Mouse (Mus musculus) embryo, embryonic 11.5 days (tissue): ENCODE results near the gene Slc5a6.
"Not testable (repeated sequence)": the region's sequence is repeated elsewhere in the genome, so short reads cannot be mapped to it uniquely, and the experiment has no call there.

Experiments used
- DNase-seq: peaks from one replicate; pipeline ENCODE4 v3.0.0-alpha.2; 2012; ENCODE audit warnings: low read depth, low spot score

Slc5a6 gene

DNA sequence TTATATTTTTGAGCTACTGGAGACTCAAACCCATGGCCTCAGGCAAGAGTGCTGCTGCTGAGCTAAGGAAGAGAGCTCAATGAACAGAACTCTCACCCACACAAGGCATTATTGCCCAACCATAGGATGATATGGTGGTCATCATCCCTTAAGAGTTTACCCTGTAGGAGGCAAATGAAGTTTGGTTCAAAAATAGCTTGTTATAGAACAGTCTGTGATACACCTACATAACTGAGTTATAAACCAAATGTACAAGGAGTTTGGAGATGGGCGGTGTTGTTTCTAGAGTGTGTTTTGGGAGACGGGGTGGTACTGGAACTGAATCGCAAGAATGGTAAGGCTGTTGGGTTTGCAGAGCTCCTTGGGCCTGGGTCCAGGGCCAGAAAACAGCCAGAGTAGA lies 21.1 kb upstream of the Slc5a6 start:
- DNase-seq: no peak

DNA sequence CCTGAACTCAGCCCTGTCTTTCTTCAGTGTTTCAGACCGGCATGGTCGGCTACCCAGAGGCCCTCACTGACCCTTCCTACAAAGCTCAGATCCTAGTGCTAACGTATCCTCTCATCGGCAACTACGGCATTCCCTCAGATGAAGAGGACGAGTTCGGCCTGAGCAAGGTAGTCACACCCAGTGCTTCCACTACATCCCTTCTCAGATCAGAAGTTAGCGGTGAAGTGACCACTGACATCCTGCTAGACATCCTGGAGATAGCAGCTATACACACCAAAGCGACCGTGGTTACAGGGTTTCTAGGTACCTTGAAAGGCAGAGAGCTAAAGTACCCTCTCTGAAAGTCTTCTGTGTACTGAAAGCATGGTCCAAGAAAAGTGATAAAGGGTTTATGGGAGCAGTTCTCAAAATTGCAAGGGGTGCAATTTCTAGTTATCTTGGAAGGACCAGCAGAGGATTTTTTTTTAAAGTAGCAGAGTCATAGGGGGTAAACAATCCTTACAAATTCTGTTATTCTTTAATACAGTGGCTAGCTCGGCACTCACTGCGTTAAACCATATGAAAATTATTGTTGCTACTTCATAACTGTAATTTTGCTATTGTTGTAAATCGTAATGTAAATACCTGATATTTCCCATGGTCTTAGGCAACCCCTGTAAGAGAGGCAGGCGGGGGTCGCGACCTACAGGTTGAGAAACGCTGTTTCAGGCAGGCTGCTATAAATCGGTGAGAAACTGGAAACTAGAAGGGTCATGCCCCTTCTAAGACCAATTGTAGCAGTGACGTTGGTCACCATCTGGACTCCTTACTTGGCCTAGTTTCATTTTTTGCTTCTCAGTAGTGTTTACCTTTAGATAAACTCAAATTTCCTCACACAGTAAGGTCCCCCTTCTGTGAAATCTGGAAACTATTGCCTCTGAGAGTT lies 6.8 kb upstream of the Slc5a6 start:
- DNase-seq: no peak

DNA sequence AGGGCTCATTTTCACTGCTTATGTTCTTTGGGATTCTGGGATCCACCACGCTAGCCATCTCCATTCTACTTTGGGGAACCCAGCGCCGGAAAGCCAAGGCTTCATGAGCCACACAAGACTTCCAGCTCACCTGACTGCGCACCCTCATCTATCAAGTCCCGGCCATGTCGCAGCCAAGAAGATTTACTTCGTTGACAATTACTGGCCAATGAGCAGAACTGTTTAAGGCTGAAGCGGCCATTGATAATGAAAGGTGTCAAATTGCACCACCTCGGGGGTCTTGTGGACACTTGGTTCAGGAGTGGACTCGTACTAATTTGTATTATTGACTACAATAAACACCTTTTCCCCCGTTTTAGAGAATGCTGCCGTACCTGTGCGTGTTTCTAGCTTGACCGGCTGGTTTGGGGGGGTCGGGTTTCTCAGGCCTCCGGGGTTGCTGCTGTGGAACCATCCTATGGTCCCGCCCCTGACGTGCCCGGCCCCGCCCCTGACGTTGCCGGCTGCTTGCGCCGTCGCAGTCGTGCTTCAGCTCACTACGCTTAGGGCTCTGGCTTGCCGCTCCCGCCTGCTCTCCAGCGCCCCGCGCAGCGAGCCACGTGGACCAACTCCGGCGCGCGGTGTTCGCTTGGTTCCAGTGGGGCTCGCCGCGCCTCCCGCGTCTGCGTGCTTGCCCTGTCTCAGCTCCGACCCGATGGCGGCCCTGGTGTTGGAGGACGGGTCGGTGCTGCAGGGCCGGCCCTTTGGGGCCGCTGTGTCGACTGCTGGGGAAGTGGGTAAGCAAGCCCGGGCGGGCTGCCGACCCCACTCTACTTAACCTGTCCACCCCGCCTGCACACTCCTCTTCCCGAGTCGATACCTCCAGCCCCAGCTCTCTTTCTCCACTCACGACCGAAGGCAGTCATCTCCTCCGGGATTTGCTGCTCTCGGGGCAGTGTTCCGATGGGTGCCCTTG lies 5.8 kb upstream of the Slc5a6 start, which contains the start of gene Cad:
Gene Cad, plus strand, starts transcription at position 520 of the 955 bp plus-strand sequence.
- peak; percentile 88 for DNase-seq

DNA sequence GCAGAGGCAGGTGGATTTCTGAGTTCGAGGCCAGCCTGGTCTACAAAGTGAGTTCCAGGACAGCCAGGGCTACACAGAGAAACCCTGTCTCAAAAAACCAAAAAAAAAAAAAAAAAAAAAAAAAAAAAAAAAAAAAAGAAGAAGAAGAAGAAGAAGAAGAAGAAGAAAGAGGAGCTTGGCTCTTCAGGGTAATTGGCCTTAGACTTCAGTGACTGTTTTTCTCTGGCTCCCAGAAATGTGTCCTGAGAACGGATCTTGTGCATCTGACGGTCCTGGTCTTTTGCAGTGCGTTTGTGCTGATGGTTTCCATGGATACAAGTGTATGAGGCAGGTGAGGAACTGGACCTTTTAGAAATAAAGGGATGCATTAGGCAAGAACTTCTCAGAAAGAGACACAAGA lies 5.0 kb upstream of the Slc5a6 start:
- DNase-seq: not testable (repeated sequence)

- no peak for DNase-seq
These were observed 1.7 kb upstream of the Slc5a6 start for GRCm38 (mm10) chr5:31050427-31050826.

DNA sequence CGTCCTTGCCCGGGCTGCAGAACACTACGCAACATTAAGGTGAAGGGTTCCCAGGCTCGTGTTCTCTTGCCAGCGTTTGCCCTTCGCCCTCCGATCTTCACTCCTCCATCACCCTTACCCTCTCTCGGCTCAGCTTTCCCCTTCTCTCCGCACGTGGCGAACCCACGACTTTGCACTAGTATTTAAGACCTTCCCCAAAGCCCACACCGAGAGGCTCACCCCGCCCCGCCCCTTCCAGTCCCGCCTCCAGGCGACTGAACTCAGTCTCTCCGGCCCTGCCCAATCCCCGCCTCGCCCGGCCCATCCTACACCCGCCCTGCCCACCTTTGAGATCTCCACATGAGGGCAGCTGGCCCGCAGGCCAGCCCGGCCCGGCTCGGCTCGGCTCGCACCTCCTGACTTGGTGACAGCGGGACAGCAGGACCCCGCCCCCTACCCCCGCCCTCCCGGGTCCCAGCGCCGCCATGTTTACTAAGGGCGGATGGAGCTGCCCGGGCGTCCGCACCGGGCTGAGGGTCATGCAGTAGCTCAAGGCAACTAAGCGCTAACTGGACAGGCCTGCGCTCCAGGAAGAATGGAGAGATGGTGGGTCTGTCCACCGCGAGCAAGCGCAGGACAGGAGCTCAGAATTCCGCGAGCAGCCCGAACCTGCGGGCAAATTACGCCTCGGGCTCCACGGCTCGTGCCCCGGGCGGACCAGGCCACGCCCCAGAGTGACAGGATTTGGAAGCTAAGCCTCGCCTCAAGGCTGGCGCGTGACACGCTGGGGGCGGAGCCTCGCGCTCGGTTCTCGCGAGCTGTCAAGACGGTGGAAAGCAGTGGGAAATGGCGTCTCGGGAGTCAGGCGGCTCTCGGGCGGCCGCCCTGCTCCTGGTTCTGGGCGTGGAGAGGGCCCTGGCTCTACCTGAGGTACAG lies 619 bp downstream of the Slc5a6 start, which contains the start of gene Atraid:
Gene Atraid, plus strand, starts transcription at position 465 of the 915 bp plus-strand sequence.
- DNase-seq: peak; percentile 99

DNA sequence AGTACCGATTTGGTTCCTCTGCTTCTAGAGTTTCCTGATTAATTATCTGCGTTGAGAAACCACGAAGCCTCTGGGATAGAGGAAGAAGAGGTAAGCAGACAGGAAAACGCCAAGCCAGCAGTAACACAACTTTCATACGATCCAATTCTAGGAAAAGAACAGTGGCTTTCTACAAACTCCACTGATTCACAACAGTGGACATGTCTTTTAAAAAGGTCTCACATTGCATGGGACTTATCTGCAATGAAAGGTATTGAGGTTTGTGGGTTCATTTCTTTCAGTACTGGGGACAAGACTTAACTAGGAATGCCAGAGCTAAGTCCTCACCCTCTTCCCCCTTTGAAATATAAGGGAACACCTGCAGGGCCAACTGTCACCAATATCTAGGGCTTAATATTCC lies 1.6 kb downstream of the Slc5a6 start:
- no peak for DNase-seq

GRCm38 (mm10) chr5:31046416-31046815 lies 2.3 kb downstream of the Slc5a6 start:
- DNase-seq: no peak

DNA sequence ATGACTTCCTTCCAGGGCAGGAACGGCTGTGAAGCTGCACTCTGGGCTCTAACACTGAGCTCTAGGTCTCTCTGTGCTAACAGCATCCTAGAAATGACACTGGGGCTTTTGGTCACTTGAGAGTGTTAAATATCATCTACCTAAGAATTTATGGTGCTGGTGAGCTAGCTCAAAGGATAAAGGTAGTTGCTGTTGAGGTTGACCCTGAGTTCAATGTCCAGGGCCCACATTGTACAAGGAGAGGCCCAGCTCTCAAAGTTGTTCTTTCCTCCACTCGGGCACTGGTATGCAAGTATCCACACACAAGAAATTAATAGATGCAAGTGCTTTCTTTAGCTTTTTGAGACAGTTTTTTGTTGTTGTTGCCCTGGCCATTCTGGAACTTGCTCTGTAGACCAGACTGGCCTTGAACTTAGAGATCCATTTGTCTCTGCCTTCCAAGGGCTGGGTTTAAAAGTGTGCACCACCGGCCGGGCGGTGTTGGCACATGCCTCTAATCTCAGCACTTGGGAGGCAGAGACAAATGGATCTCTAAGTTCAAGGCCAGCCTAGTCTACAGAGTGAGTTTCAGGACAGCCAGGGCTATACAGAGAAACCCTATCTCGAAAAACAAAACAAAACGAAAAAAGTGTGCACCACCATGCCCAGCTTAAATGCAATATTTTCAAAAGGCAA lies 10.4 kb downstream of the Slc5a6 start:
- no peak for DNase-seq

DNA sequence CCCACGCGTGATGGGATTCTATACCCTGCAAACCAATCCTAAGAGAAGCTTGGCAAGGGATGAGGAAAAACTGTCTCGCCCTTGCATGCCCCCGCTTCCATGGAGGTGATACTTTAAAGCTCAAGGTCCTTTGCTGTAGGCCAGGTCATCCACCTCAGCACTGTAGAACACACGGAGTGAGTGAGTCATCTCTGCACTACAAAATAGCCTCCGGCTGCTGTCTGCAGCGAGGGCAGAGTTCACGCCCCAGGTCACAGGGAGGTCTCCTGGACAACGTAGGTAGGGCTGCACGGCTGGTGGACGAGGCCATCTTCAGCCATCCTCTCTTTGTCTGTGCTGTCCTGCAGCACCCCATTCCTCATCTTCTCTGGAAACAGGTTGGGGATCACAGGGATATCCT lies 12.2 kb downstream of the Slc5a6 start:
- DNase-seq: not testable (repeated sequence)

- DNase-seq: no peak
These were observed 14.1 kb downstream of the Slc5a6 start for GRCm38 (mm10) chr5:31034669-31035068.

DNA sequence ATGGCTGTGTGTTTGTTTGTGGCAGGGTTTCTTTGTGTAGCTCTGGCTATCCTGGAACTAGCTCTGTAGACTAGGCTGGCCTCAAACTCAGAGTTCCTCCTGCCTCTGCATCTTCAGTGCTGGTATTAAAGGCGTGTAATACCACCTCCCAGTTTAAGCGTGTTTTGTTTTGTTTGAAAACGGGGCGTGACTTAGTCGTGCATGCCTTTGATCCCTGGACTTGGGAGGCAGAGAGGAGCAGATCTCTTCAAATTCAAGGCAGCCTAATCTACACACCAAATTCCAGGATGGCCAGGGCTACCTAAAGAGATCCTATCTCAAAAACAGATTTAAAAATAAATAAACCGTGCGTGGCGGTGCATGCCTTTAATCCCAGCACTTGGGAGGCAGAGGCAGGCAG lies 17.2 kb downstream of the Slc5a6 start:
- DNase-seq: no peak

DNA sequence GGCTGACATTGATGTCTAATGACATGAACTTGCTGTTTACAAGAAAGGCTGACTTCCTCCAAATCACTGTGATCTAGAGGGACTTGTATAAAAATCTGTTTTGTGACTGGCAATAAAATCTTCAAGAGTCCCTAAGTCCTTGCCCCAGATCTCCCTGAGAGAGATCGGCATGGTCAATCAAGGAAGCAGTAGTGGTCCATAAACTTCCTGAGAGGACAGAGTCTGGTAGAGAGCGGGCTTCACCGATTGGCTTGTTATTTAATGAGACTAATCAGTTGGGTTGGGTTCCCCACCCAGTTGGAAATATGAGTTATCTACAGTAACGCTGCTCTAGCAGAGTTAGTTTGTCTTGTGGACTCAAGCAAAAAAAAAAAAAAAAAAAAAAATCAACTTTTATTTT lies 17.8 kb downstream of the Slc5a6 start:
- no peak for DNase-seq

DNA sequence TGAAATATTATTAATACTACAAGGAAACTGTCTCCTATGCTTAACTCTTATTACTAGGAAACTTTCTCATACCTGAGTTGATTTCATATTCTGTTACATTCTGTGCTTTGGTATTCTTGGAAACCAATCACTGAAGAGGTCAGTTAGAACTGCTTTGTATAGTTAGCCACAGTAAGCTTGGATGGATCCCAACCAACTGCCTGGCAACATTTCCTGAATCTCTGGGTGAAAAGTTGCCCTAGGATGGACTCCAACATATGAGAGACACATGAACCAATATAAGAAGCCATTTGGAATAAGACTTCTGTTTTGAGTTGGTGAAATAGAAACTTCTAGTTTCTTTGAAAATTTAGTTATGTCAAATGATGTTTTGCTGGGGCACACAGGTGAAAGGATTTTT lies 24.1 kb downstream of the Slc5a6 start:
- DNase-seq: no peak

DNA sequence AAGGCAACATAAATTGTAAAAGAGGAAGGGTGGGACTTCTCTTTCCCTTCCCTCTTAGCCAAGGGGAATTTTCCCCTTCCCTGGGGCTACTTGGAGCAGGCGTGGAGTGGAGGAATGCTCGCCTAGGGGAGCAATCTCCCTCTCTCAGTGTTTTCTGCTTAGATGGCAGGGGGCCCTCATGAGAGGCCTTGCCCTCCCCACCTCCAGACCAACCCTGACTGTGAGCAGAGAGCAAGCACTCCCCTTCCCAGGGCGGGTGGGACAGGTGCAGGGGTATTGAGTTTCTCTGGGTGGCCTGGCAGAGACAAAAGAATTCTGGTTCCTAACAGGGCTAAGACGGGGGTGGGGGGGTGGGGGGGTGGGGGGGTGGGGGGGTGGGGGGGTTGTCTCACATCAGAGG lies 25.5 kb downstream of the Slc5a6 start:
- DNase-seq: no peak

- no peak for DNase-seq
These were observed 26.0 kb downstream of the Slc5a6 start for GRCm38 (mm10) chr5:31022690-31023089.

DNA sequence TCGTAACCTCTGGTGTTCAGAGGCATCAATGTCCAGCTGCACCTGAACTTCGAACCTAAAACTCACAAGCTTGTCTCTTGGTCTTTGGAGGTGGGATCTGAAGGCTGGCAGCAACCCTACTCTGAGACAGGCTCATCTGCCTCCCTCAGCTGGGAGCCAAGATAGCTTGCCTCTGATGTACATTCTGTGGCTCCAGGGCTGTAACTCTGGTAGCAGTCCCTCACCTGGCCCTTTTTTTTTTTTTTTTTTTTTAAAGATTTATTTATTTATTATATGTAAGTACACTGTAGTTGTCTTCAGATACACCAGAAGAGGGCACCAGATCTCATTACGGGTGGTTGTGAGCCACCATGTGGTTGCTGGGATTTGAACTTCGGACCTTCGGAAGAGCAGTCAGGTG lies 26.9 kb downstream of the Slc5a6 start:
- not testable (repeated sequence) for DNase-seq

GRCm38 (mm10) chr5:31015913-31016312 lies 32.8 kb downstream of the Slc5a6 start:
- DNase-seq: no peak

DNA sequence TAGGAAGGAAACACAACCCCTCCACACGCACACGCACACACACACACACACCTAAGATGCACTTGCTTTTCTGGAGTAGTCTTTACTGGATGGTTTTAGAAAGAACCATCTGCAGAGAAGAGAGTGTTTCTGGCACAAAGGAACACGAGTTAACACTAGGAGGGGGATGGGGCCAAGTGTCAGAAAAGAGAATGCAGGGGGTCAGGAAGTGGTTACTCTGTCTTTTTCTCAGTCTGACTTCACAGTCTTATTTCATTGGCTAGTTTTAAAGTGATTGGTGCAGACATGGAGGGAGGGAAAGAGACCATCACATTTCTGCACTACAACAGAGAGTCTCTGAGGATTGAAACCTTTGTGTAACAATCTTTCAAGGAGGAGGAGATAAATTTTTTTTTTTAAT lies 36.0 kb downstream of the Slc5a6 start:
- DNase-seq: no peak

- DNase-seq: peak; percentile 82
These were observed 44.5 kb downstream of the Slc5a6 start for GRCm38 (mm10) chr5:31004184-31004583.

DNA sequence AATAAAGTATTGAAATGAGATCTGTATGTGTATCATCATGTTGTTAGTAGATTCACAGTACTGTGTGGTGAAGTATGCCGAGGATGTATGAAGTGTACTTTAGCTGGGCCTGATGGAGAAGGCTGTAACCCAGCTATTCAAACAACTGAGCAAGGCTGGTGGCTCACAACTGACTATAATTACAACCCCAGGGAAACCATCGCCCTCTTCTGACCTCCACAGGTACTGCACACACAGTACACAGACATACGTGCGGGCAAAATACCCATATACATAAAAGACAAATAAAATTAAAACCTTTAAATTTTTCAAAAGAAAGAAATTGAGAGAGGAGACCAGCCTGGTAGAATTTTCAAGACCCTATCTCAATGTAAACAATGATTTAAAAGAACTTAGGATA lies 47.2 kb downstream of the Slc5a6 start:
- no peak for DNase-seq
